Mouse (Mus musculus) lung, embryonic 14.5 days (tissue): ENCODE measurements around the gene Kcnk1. TPM values are rescaled to one million over a fixed set of nuclear protein-coding genes. Genes with fewer than 3 reads are reported as not detected.
A peak's percentile ranks its signal among the peaks of the same experiment; 100 is the strongest.

Experiments used
- ATAC-seq: fragments of 200-750 bp; cut with Nextera tagmentation; 2 replicates; pipeline ENCODE4 v1.8.0; 2017; ENCODE audit warnings: mild to moderate bottlenecking, moderate TSS enrichment, moderate library complexity; ENCODE audit not compliant: insufficient read depth
- DNase-seq: peaks from one replicate; pipeline ENCODE4 v3.0.0-alpha.2; 2015
- H3K27ac ChIP-seq: fragments of 300-500 bp; sonication (generic); 2 replicates; pipeline ENCODE4 v1.5.1; 2014; ENCODE audit warnings: low read depth, mild to moderate bottlenecking, moderate library complexity
- H3K27me3 ChIP-seq: fragments of 300-500 bp; sonication (generic); 2 replicates; pipeline ENCODE4 v1.6.1; 2014; ENCODE audit warnings: low read length, control low read depth; ENCODE audit not compliant: insufficient read depth
- H3K36me3 ChIP-seq: fragments of 300-500 bp; sonication (generic); 2 replicates; pipeline ENCODE4 v1.6.1; 2014; ENCODE audit warnings: control low read depth; ENCODE audit not compliant: insufficient read depth
- H3K4me1 ChIP-seq: fragments of 300-500 bp; sonication (generic); 2 replicates; pipeline ENCODE4 v1.6.1; 2014; ENCODE audit warnings: antibody characterized with exemption, control low read depth; ENCODE audit not compliant: insufficient read depth
- H3K4me2 ChIP-seq: fragments of 300-500 bp; sonication (generic); 2 replicates; pipeline ENCODE4 v1.6.1; 2014; ENCODE audit warnings: mild to moderate bottlenecking
- H3K4me3 ChIP-seq: fragments of 300-500 bp; sonication (generic); 2 replicates; pipeline ENCODE4 v1.5.1; 2014; ENCODE audit warnings: low read depth, low read length
- H3K9ac ChIP-seq: fragments of 300-500 bp; sonication (generic); 2 replicates; pipeline ENCODE4 v1.6.1; 2014
- H3K9me3 ChIP-seq: fragments of 300-500 bp; sonication (generic); 2 replicates; pipeline ENCODE4 v1.6.1; 2016; ENCODE audit warnings: low read depth, low read length, control low read depth
- CTCF ChIP-seq: IDR thresholded peaks from 2 replicates; pipeline ENCODE4 v1.5.1; 2016; ENCODE audit warnings: antibody characterized with exemption, low read depth
- WGBS: fragments of 180-500 bp; shearing (Covaris S2); extraction: QIAGEN DNeasy Blood & Tissue Kit; methylation state at CpG from one replicate; pipeline ENCODE4 v1.1.7; 2014; 5-methylcytosine and 5-hydroxymethylcytosine counted together
- polyA plus RNA-seq: library from polyadenylated mRNA; unstranded; fragments of >200 nt; fragmentation: Nextera tagmentation; extraction: Ambion mirVana; gene quantifications from 2 replicates; pipeline ENCODE4 v1.2.1, GENCODE M21; 2014

Kcnk1 gene
- polyA plus RNA-seq, 1 experiment from 2014 or later, result 49.0 TPM

DNA sequence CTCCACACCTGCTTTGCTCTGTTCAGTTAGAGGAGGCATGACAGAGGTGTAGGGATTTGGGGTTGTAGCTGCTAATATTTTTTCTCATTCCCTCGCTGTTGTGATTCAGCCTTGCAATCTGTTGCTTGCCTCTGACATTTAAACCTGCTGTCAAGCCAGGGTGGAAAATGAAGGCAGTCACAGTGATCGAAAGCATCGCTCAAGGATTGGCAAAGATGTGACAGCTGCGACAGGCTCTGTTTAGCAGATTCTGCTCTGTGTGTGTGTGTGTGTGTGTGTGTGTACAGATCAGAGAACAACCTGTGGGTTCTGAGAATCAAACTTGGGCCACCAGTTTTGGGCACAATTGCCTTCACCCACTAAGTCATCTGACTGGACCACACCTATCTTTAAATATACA lies 50.8 kb downstream of the Kcnk1 start:
- no peaks in the 10 kb centered on the region for H3K27me3 ChIP-seq
- no peaks in the 10 kb centered on the region for H3K4me1 ChIP-seq
- H3K9ac ChIP-seq, result no peak overlapping the region
- TF ChIP-seq CTCF, result no peak
- no peak for ATAC-seq
- H3K27ac ChIP-seq, result no peak overlapping the region
- WGBS, result 88% methylated on average over 4 of the region's 4 CpGs
- H3K9me3 ChIP-seq, result no peaks in the 10 kb centered on the region
- H3K36me3 ChIP-seq, result no peaks in the 10 kb centered on the region
- no peak overlapping the region for H3K4me3 ChIP-seq
- no peak overlapping the region for H3K4me2 ChIP-seq
- no peak for DNase-seq

DNA sequence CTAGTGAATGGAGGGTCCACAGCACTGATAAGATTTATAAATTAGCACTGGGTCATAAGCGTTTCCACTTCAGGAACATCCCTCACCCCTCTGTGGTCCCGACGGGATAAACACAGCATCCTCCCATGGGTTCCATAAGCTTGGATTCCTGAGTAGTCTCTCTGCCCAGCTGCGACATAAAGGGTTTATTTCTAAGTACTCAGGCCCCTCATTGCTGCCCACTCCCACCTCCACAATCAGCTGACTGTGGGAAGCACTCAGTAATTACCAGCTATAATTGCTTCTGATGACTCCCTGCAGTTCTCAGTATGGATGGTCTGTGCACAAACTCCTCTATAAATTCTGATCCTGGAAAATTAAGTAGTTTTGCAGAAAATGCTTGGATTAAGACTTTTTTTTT lies 58.9 kb downstream of the Kcnk1 start:
- H3K4me1 ChIP-seq, result no peaks in the 10 kb centered on the region
- no peak overlapping the region for H3K4me2 ChIP-seq
- 71% methylated on average over 4 of the region's 4 CpGs for WGBS
- H3K36me3 ChIP-seq, result no peaks in the 10 kb centered on the region
- no peak overlapping the region for H3K9ac ChIP-seq
- no peak overlapping the region for H3K27ac ChIP-seq
- ATAC-seq (no peak), DNase-seq (no peak)
- no peak for TF ChIP-seq CTCF
- no peak overlapping the region for H3K4me3 ChIP-seq
- H3K9me3 ChIP-seq, result no peaks in the 10 kb centered on the region
- H3K27me3 ChIP-seq, result no peaks in the 10 kb centered on the region

DNA sequence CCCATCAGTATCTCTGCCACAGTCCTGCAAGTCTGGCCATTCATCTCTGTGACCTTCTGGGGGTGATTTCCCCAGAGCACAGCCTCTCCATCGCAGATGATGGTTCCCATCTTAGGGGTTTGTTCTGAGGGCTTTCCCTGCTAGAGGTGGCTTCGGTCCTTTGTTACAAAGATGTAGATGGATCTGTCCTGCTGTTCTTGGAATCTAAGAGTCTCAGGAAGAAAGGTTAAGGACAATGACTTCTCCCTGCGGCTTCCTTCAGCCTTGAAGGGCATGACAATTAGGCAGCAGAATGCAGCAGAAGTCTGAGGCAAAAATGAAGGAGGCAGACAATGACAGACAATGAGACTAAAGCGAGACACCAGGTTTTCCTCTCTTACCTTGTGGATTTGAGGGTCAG lies 63.9 kb downstream of the Kcnk1 start:
- ATAC-seq (no peak), DNase-seq (no peak)
- TF ChIP-seq CTCF, result no peak
- Histone ChIP-seq H3K4me1 (no peaks in the 10 kb centered on the region), H3K9me3 (no peaks in the 10 kb centered on the region), H3K27me3 (no peaks in the 10 kb centered on the region), H3K4me3 (no peak overlapping the region), H3K9ac (no peak overlapping the region), H3K4me2 (no peak overlapping the region), H3K36me3 (no peaks in the 10 kb centered on the region), H3K27ac (no peak overlapping the region)
- whole genome bisulfite sequencing, result 78% methylated on average over 4 of the region's 4 CpGs

DNA sequence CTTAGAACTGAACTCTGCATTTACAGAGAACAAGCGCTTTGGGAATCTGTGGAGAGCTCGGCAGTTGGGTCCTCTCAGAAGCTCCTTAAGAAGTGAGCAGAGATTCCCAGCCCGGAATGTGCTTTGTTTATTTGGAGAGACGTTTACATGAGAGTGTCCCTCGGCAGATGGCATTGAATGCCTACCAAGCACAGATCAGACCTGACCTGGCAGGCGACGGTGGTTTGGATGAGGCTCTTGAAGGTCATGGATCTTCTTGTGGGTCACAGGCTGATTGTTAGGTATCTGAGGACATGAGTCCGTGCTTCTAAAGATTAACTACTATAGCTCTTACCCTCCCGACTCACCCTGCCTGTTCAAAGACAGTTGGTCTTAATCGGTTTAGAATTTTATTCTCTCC lies 67.9 kb downstream of the Kcnk1 start:
- TF ChIP-seq CTCF, result no peak
- ATAC-seq (no peak), DNase-seq (peak; percentile 7)
- no peak overlapping the region for H3K4me3 ChIP-seq
- no peaks in the 10 kb centered on the region for H3K9me3 ChIP-seq
- H3K9ac ChIP-seq, result no peak overlapping the region
- no peaks in the 10 kb centered on the region for H3K4me1 ChIP-seq
- 49% methylated on average over 10 of the region's 10 CpGs for WGBS
- no peak overlapping the region for H3K27ac ChIP-seq
- H3K27me3 ChIP-seq, result no peaks in the 10 kb centered on the region
- no peak overlapping the region for H3K4me2 ChIP-seq
- H3K36me3 ChIP-seq, result no peaks in the 10 kb centered on the region

DNA sequence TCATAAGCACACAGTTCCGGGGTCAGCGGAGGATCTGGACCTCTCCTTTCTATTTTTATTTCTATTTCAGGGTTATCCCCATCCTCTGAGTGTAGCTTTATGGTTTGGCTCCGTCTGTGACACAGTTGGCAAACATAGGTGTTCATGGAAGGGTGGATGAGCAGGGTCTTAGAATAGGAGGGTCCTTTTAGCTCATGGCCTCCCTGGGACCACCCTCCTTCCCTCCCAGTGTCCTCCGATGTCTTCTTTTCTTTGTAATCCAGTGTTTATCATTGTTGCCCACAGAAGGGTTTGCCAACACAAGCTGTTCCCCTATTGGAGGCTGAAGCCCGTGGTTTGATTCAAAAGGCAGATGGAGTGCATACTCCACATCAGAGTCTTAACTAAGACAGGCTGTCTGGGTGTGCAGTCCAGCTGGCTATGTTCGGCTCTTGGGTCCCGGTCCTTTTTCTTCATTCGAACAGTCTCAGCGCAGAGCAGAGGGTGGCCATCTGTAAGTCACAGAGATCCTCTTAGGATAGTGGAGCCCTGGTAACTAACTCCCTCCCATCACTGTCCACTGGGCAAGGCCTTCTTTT lies 69.0 kb downstream of the Kcnk1 start:
- H3K4me1 ChIP-seq, result no peaks in the 10 kb centered on the region
- WGBS, result 59% methylated on average over 9 of the region's 9 CpGs

DNA sequence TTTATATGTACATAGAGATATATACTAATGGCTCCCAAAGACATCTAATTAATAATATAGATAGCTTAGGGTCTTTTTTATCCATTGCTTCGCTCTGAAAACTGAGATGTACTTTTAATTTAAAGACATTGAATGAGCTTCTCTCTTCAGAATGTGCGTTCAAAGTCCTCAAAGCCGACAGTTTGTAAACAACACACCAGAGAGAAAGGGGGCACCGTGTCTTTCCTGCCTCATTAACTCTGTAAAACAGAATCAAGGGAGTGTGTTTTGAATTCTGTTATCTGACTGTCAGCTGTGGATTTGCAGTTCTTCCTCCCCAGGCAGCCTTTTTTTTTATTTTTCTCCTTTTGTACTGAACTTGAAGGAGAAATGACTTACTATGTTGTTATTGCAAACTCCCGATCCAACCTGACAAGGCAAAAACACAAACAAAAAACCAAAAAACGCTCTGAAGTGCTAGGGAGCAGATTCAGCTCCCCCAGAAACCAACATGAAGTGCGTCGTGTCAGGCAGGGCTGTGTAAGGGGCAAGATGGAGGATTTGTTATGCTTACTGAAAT lies 69.7 kb downstream of the Kcnk1 start:
- ATAC-seq (0 out of 2 replicates have a peak, but pooled peaks have one; percentile 15), DNase-seq (peak; percentile 58)
- Histone ChIP-seq H3K36me3 (no peaks in the 10 kb centered on the region), H3K4me1 (no peaks in the 10 kb centered on the region), H3K4me3 (no peak overlapping the region), H3K27me3 (no peaks in the 10 kb centered on the region), H3K27ac (peak overlapping the region; percentile 74), H3K4me2 (no peak overlapping the region), H3K9ac (no peak overlapping the region), H3K9me3 (no peaks in the 10 kb centered on the region)
- no peak for TF ChIP-seq CTCF
- 29% methylated on average over 8 of the region's 8 CpGs for WGBS

More for the DNA sequence above, 69.0 kb downstream of the Kcnk1 start:
- H3K4me2 ChIP-seq, result no peak overlapping the region
- no peaks in the 10 kb centered on the region for H3K9me3 ChIP-seq
- H3K9ac ChIP-seq, result no peak overlapping the region
- no peak for TF ChIP-seq CTCF
- ATAC-seq (peak; percentile 91), DNase-seq (peak; percentile 83)
- H3K36me3 ChIP-seq, result no peaks in the 10 kb centered on the region
- no peaks in the 10 kb centered on the region for H3K27me3 ChIP-seq
- H3K27ac ChIP-seq, result peak overlapping the region; percentile 74
- H3K4me3 ChIP-seq, result no peak overlapping the region

DNA sequence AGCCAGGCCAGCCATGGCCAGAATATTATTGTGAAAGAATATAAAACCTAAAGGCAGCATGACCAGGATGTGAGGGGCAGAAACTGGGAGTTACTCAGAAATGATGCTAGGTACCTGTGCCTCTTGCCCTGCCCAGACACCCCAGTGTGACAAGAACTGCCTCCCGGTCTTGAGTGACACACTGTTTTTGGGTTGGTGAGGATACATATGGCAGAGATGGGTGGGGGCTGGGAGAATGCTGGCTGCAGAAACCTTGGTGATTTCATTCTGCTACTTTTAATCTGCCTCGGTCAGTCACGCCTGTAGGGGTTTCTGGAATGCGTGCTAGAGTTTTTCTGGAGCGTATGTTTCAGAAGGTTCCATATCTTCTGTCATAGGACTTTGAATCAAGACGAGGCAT lies 72.3 kb downstream of the Kcnk1 start:
- no peak overlapping the region for H3K27ac ChIP-seq
- WGBS, result 65% methylated on average over 6 of the region's 6 CpGs
- H3K9me3 ChIP-seq, result no peaks in the 10 kb centered on the region
- no peaks in the 10 kb centered on the region for H3K27me3 ChIP-seq
- TF ChIP-seq CTCF, result no peak
- no peak overlapping the region for H3K4me2 ChIP-seq
- DNase-seq (no peak), ATAC-seq (no peak)
- no peak overlapping the region for H3K9ac ChIP-seq
- no peak overlapping the region for H3K4me3 ChIP-seq
- H3K4me1 ChIP-seq, result no peaks in the 10 kb centered on the region
- H3K36me3 ChIP-seq, result no peaks in the 10 kb centered on the region
